Mouse (Mus musculus) kidney, embryonic 14.5 days (tissue): ENCODE measurements around the gene Sept9. TPM values are rescaled to one million over a fixed set of nuclear protein-coding genes. Genes with fewer than 3 reads are reported as not detected.

Experiments
- ATAC-seq: fragments of 200-750 bp; cut with Nextera tagmentation; 2 replicates; pipeline ENCODE4 v1.8.0; 2017; ENCODE audit warnings: moderate number of reproducible peaks, mild to moderate bottlenecking, moderate TSS enrichment, moderate library complexity; ENCODE audit not compliant: low FRiP score, low TSS enrichment
- H3K27ac ChIP-seq: fragments of 300-500 bp; sonication (generic); 2 replicates; pipeline ENCODE4 v1.5.1; 2014; ENCODE audit warnings: low read depth, mild to moderate bottlenecking, low read length, moderate library complexity, mixed read lengths
- H3K27me3 ChIP-seq: fragments of 300-500 bp; sonication (generic); 2 replicates; pipeline ENCODE4 v1.6.1; 2014; ENCODE audit warnings: mild to moderate bottlenecking, low read length; ENCODE audit not compliant: control insufficient read depth, insufficient read depth
- H3K36me3 ChIP-seq: fragments of 300-500 bp; sonication (generic); 2 replicates; pipeline ENCODE4 v1.6.1; 2014; ENCODE audit warnings: low read length, mixed read lengths; ENCODE audit not compliant: control insufficient read depth, insufficient read depth
- H3K4me1 ChIP-seq: fragments of 300-500 bp; sonication (generic); 2 replicates; pipeline ENCODE4 v1.6.1; 2014; ENCODE audit warnings: low read length, mixed read lengths; ENCODE audit not compliant: control insufficient read depth, insufficient read depth
- H3K4me2 ChIP-seq: fragments of 300-500 bp; sonication (generic); replicated peaks from 2 replicates; pipeline ENCODE4 v1.6.1; 2014; ENCODE audit warnings: low read depth, mild to moderate bottlenecking, low read length
- H3K4me3 ChIP-seq: fragments of 300-500 bp; sonication (generic); 2 replicates; pipeline ENCODE4 v1.5.1; 2014; ENCODE audit warnings: mild to moderate bottlenecking, low read length
- H3K9ac ChIP-seq: fragments of 300-500 bp; sonication (generic); 2 replicates; pipeline ENCODE4 v1.6.1; 2014; ENCODE audit warnings: low read depth, mild to moderate bottlenecking, low read length, moderate library complexity
- H3K9me3 ChIP-seq: fragments of 300-500 bp; sonication (generic); 2 replicates; pipeline ENCODE4 v1.6.1; 2016; ENCODE audit warnings: low read length; ENCODE audit not compliant: control insufficient read depth
- WGBS: fragments of 180-500 bp; shearing (Covaris S2); extraction: QIAGEN DNeasy Blood & Tissue Kit; methylation state at CpG from one replicate; pipeline ENCODE4 v1.1.7; 2014; 5-methylcytosine and 5-hydroxymethylcytosine counted together
- polyA plus RNA-seq: library from polyadenylated mRNA; unstranded; fragments of >200 nt; fragmentation: Nextera tagmentation; extraction: Ambion mirVana; gene quantifications from 2 replicates; pipeline ENCODE4 v1.2.1, GENCODE M21; 2014

Sept9 gene
- polyA plus RNA-seq, 1 experiment from 2014 or later, result 104 TPM

- WGBS, result 71% methylated on average over 10 of the region's 10 CpGs
Measured at GRCm38 (mm10) chr11:117242339-117243084, 43.1 kb downstream of the Sept9 start.

GRCm38 (mm10) chr11:117243536-117244290 lies 44.3 kb downstream of the Sept9 start:
- H3K4me1 ChIP-seq, result peaks cover 24% of the 10 kb centered on the region
- H3K4me2 ChIP-seq, result no peak overlapping the region
- no peak overlapping the region for H3K4me3 ChIP-seq
- WGBS, result 89% methylated on average over 12 of the region's 12 CpGs
- H3K27me3 ChIP-seq, result no peaks in the 10 kb centered on the region
- H3K9me3 ChIP-seq, result no peaks in the 10 kb centered on the region
- no peak for ATAC-seq
- no peak overlapping the region for H3K27ac ChIP-seq
- H3K36me3 ChIP-seq, result no peaks in the 10 kb centered on the region
- no peak overlapping the region for H3K9ac ChIP-seq

More at GRCm38 (mm10) chr11:117242339-117243084, 43.1 kb downstream of the Sept9 start:
- Histone ChIP-seq H3K27me3 (no peaks in the 10 kb centered on the region), H3K4me2 (no peak overlapping the region), H3K4me1 (peaks cover 21% of the 10 kb centered on the region), H3K4me3 (no peak overlapping the region), H3K9me3 (no peaks in the 10 kb centered on the region), H3K9ac (no peak overlapping the region), H3K27ac (no peak overlapping the region), H3K36me3 (no peaks in the 10 kb centered on the region)
- ATAC-seq, result no peak

GRCm38 (mm10) chr11:117245041-117245725 lies 45.7 kb downstream of the Sept9 start:
- Histone ChIP-seq H3K27ac (no peak overlapping the region), H3K27me3 (no peaks in the 10 kb centered on the region), H3K4me3 (no peak overlapping the region), H3K9ac (no peak overlapping the region), H3K4me1 (peaks cover 32% of the 10 kb centered on the region), H3K4me2 (no peak overlapping the region), H3K9me3 (no peaks in the 10 kb centered on the region), H3K36me3 (no peaks in the 10 kb centered on the region)
- WGBS, result 72% methylated on average over 8 of the region's 8 CpGs
- ATAC-seq, result no peak

- H3K9me3 ChIP-seq, result no peaks in the 10 kb centered on the region
- H3K9ac ChIP-seq, result no peak overlapping the region
- no peak for ATAC-seq
- H3K27ac ChIP-seq, result no peak overlapping the region
- H3K4me3 ChIP-seq, result no peak overlapping the region
- no peaks in the 10 kb centered on the region for H3K36me3 ChIP-seq
- H3K4me2 ChIP-seq, result no peak overlapping the region
- H3K4me1 ChIP-seq, result peaks cover 32% of the 10 kb centered on the region
- no peaks in the 10 kb centered on the region for H3K27me3 ChIP-seq
- WGBS, result 75% methylated on average over 3 of the region's 3 CpGs
Measured at GRCm38 (mm10) chr11:117245846-117246245, 46.4 kb downstream of the Sept9 start.

- ATAC-seq, result no peak
- WGBS, result 32% methylated on average over 8 of the region's 8 CpGs
- Histone ChIP-seq H3K36me3 (no peaks in the 10 kb centered on the region), H3K4me2 (no peak overlapping the region), H3K9ac (no peak overlapping the region), H3K9me3 (no peaks in the 10 kb centered on the region), H3K27me3 (no peaks in the 10 kb centered on the region), H3K4me1 (peaks cover 34% of the 10 kb centered on the region), H3K27ac (no peak overlapping the region), H3K4me3 (no peak overlapping the region)
Measured at GRCm38 (mm10) chr11:117246286-117246685, 46.8 kb downstream of the Sept9 start.

GRCm38 (mm10) chr11:117246981-117247431 lies 47.5 kb downstream of the Sept9 start:
- H3K9ac ChIP-seq, result no peak overlapping the region
- H3K27ac ChIP-seq, result no peak overlapping the region
- H3K36me3 ChIP-seq, result no peaks in the 10 kb centered on the region
- WGBS, result 78% methylated on average over 9 of the region's 9 CpGs
- H3K27me3 ChIP-seq, result no peaks in the 10 kb centered on the region
- H3K9me3 ChIP-seq, result no peaks in the 10 kb centered on the region
- ATAC-seq, result no peak
- peaks cover 39% of the 10 kb centered on the region for H3K4me1 ChIP-seq
- H3K4me2 ChIP-seq, result no peak overlapping the region
- H3K4me3 ChIP-seq, result no peak overlapping the region

- H3K9me3 ChIP-seq, result no peaks in the 10 kb centered on the region
- no peak overlapping the region for H3K27ac ChIP-seq
- H3K36me3 ChIP-seq, result no peaks in the 10 kb centered on the region
- ATAC-seq, result no peak
- no peak overlapping the region for H3K9ac ChIP-seq
- H3K4me2 ChIP-seq, result no peak overlapping the region
- 83% methylated on average over 5 of the region's 5 CpGs for WGBS
- H3K27me3 ChIP-seq, result no peaks in the 10 kb centered on the region
- peaks cover 39% of the 10 kb centered on the region for H3K4me1 ChIP-seq
- H3K4me3 ChIP-seq, result no peak overlapping the region
Measured at GRCm38 (mm10) chr11:117247541-117247940, 48.1 kb downstream of the Sept9 start.

GRCm38 (mm10) chr11:117248734-117249248 lies 49.3 kb downstream of the Sept9 start:
- Histone ChIP-seq H3K4me1 (peaks cover 44% of the 10 kb centered on the region), H3K9me3 (no peaks in the 10 kb centered on the region), H3K4me2 (no peak overlapping the region), H3K27ac (0 out of 2 replicates have a peak overlapping the region, but pooled peaks have one; percentile 30), H3K9ac (no peak overlapping the region), H3K36me3 (no peaks in the 10 kb centered on the region), H3K27me3 (no peaks in the 10 kb centered on the region), H3K4me3 (no peak overlapping the region)
- ATAC-seq, result peak; percentile 34; the same call in 1 of the 2 replicates
- 48% methylated on average over 11 of the region's 11 CpGs for WGBS
